Mouse (Mus musculus): ENCODE data around the gene Hp1bp3. TPM values are rescaled to one million over a fixed set of nuclear protein-coding genes. Genes with fewer than 3 reads are reported as not detected.

Hp1bp3 gene
- polyA plus RNA-seq, 1 experiment, result 59.9 TPM

DNA sequence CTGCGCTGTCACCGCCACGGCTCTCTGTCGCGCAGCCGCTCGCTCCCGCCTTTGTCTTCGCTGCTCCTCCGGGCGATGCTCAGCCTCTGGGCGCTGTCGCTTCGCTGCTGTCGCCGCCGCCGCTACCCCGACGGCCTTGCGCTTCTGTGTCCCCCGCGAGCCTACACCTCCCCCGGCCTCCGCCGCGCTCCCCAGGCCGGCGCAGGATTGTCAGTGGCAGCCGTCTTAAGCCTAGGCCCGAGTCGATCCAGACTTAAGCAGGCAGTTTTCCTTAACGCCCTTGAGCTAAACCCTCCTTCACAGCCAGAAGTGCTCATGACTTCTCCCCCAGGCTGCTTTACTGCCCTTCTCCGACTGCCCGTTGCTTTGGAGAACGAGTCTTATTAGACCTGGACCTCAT, 1.3 kb downstream of the Hp1bp3 start:
- no peaks in the 10 kb centered on the region for H3K27me3 ChIP-seq (ENCODE audit: control insufficient read depth, insufficient read depth, low read length, poor library complexity, severe bottlenecking)
- peak overlapping the region; percentile 89 for H3K4me3 ChIP-seq (ENCODE audit: low read depth, low read length)
- H3K9me3 ChIP-seq (replicated peaks; ENCODE audit: control insufficient read depth, insufficient read depth, low read length, poor library complexity, severe bottlenecking), result no peaks in the 10 kb centered on the region
- no peaks in the 10 kb centered on the region for H3K36me3 ChIP-seq (ENCODE audit: control insufficient read depth, insufficient read depth, low read length, poor library complexity, severe bottlenecking)
- no peak for TF ChIP-seq CTCF (IDR thresholded peaks at IDR 0.05; ENCODE audit: low read depth, low read length)
- TF ChIP-seq EP300 (IDR thresholded peaks at IDR 0.05; ENCODE audit: insufficient read depth, low read depth, low read length), result no peak
- TF ChIP-seq POLR2A (IDR thresholded peaks at IDR 0.05; ENCODE audit: insufficient read depth, low read length), result no peak
- H3K27ac ChIP-seq (ENCODE audit: insufficient read depth, low read length), result peak overlapping the region; percentile 5; the same call in 1 of the 2 replicates
- H3K4me1 ChIP-seq (ENCODE audit: control insufficient read depth, insufficient read depth, low read length), result peaks cover 2% of the 10 kb centered on the region
- H3K9ac ChIP-seq (ENCODE audit: low read depth, poor library complexity, severe bottlenecking), result peak overlapping the region; percentile 95

- no peak overlapping the region for H3K27ac ChIP-seq (ENCODE audit: insufficient read depth, low read length)
- H3K36me3 ChIP-seq (ENCODE audit: control insufficient read depth, insufficient read depth, low read length, poor library complexity, severe bottlenecking), result no peaks in the 10 kb centered on the region; the same call in 1 of the 2 replicates
- no peaks in the 10 kb centered on the region for H3K9me3 ChIP-seq (replicated peaks; ENCODE audit: control insufficient read depth, insufficient read depth, low read length, poor library complexity, severe bottlenecking)
- TF ChIP-seq EP300 (IDR thresholded peaks at IDR 0.05; ENCODE audit: insufficient read depth, low read depth, low read length), result no peak
- no peak for TF ChIP-seq POLR2A (IDR thresholded peaks at IDR 0.05; ENCODE audit: insufficient read depth, low read length)
- no peak for TF ChIP-seq CTCF (IDR thresholded peaks at IDR 0.05; ENCODE audit: low read depth, low read length)
- H3K9ac ChIP-seq (ENCODE audit: low read depth, poor library complexity, severe bottlenecking), result peak overlapping the region; percentile 95
- H3K4me3 ChIP-seq (ENCODE audit: low read depth, low read length), result peak overlapping the region; percentile 66
- no peaks in the 10 kb centered on the region for H3K27me3 ChIP-seq (ENCODE audit: control insufficient read depth, insufficient read depth, low read length, poor library complexity, severe bottlenecking)
- peaks cover 2% of the 10 kb centered on the region for H3K4me1 ChIP-seq (ENCODE audit: control insufficient read depth, insufficient read depth, low read length)
Observed at GRCm38 (mm10) chr4:138217951-138218685, 2.0 kb downstream of the Hp1bp3 start.

GRCm38 (mm10) chr4:138219331-138219730, 3.2 kb downstream of the Hp1bp3 start:
- H3K9me3 ChIP-seq (replicated peaks; ENCODE audit: control insufficient read depth, insufficient read depth, low read length, poor library complexity, severe bottlenecking), result no peaks in the 10 kb centered on the region
- H3K36me3 ChIP-seq (ENCODE audit: control insufficient read depth, insufficient read depth, low read length, poor library complexity, severe bottlenecking), result peaks cover 8% of the 10 kb centered on the region
- H3K4me1 ChIP-seq (ENCODE audit: control insufficient read depth, insufficient read depth, low read length), result peaks cover 2% of the 10 kb centered on the region
- TF ChIP-seq EP300 (IDR thresholded peaks at IDR 0.05; ENCODE audit: insufficient read depth, low read depth, low read length) (no peak), CTCF (IDR thresholded peaks at IDR 0.05; ENCODE audit: low read depth, low read length) (no peak), POLR2A (IDR thresholded peaks at IDR 0.05; ENCODE audit: insufficient read depth, low read length) (no peak)
- no peak overlapping the region for H3K9ac ChIP-seq (ENCODE audit: low read depth, poor library complexity, severe bottlenecking)
- no peak overlapping the region for H3K27ac ChIP-seq (ENCODE audit: insufficient read depth, low read length)
- no peak overlapping the region for H3K4me3 ChIP-seq (ENCODE audit: low read depth, low read length)
- H3K27me3 ChIP-seq (ENCODE audit: control insufficient read depth, insufficient read depth, low read length, poor library complexity, severe bottlenecking), result no peaks in the 10 kb centered on the region

DNA sequence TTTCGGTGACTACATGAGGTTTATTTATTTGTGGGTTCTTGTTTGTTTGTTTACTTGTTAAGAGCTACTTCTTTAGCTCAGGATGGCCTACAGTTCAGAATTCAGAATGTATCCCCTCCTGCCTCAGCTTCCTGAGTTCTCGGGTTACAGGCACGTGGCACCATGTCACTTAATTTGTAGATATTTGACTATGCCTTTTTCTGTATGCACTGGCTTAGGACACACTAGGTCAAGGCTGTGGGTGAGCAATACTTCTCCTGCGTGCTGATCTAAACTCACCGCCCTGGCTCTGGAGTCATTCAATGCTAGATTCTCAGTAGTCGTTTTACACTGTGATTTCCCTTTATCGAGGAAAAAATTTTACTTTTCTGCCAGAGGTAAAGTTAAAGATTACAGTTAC, 4.7 kb downstream of the Hp1bp3 start:
- H3K27me3 ChIP-seq (ENCODE audit: control insufficient read depth, insufficient read depth, low read length, poor library complexity, severe bottlenecking), result no peaks in the 10 kb centered on the region
- TF ChIP-seq EP300 (IDR thresholded peaks at IDR 0.05; ENCODE audit: insufficient read depth, low read depth, low read length), result no peak
- TF ChIP-seq POLR2A (IDR thresholded peaks at IDR 0.05; ENCODE audit: insufficient read depth, low read length), result no peak
- no peak for TF ChIP-seq CTCF (IDR thresholded peaks at IDR 0.05; ENCODE audit: low read depth, low read length)
- H3K4me3 ChIP-seq (ENCODE audit: low read depth, low read length), result no peak overlapping the region
- H3K9ac ChIP-seq (ENCODE audit: low read depth, poor library complexity, severe bottlenecking), result no peak overlapping the region
- no peak overlapping the region for H3K27ac ChIP-seq (ENCODE audit: insufficient read depth, low read length)
- peaks cover 2% of the 10 kb centered on the region for H3K4me1 ChIP-seq (ENCODE audit: control insufficient read depth, insufficient read depth, low read length)
- H3K9me3 ChIP-seq (replicated peaks; ENCODE audit: control insufficient read depth, insufficient read depth, low read length, poor library complexity, severe bottlenecking), result no peaks in the 10 kb centered on the region
- peaks cover 12% of the 10 kb centered on the region for H3K36me3 ChIP-seq (ENCODE audit: control insufficient read depth, insufficient read depth, low read length, poor library complexity, severe bottlenecking)

- no peak overlapping the region for H3K27ac ChIP-seq (ENCODE audit: insufficient read depth, low read length)
- no peaks in the 10 kb centered on the region for H3K9me3 ChIP-seq (replicated peaks; ENCODE audit: control insufficient read depth, insufficient read depth, low read length, poor library complexity, severe bottlenecking)
- no peak overlapping the region for H3K4me3 ChIP-seq (ENCODE audit: low read depth, low read length)
- peaks cover 2% of the 10 kb centered on the region for H3K4me1 ChIP-seq (ENCODE audit: control insufficient read depth, insufficient read depth, low read length)
- TF ChIP-seq EP300 (IDR thresholded peaks at IDR 0.05; ENCODE audit: insufficient read depth, low read depth, low read length), result no peak
- no peak for TF ChIP-seq POLR2A (IDR thresholded peaks at IDR 0.05; ENCODE audit: insufficient read depth, low read length)
- TF ChIP-seq CTCF (IDR thresholded peaks at IDR 0.05; ENCODE audit: low read depth, low read length), result no peak
- peaks cover 18% of the 10 kb centered on the region for H3K36me3 ChIP-seq (ENCODE audit: control insufficient read depth, insufficient read depth, low read length, poor library complexity, severe bottlenecking)
- H3K27me3 ChIP-seq (ENCODE audit: control insufficient read depth, insufficient read depth, low read length, poor library complexity, severe bottlenecking), result no peaks in the 10 kb centered on the region
- no peak overlapping the region for H3K9ac ChIP-seq (ENCODE audit: low read depth, poor library complexity, severe bottlenecking)
Observed at GRCm38 (mm10) chr4:138221406-138221805, 5.3 kb downstream of the Hp1bp3 start.

DNA sequence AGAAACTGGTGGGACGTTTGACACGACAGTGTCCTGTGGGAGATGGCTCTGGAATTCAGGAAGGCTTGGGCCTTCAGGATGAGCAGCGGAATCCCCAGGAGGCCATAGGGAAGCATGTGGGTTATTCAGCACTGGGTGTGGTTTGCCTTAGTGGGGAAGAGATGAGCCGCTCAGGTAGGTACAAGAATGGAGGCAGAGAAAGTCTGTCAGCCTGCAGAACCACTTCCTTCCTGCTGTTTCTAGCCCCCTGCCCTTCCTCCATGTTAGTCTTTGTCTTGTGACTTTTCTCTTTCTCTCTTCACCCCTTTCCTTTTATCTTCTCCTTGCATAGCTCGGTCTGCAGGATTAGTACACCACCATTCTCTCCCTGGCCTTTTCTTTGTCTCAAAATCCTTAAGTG, 6.3 kb downstream of the Hp1bp3 start:
- Histone ChIP-seq H3K4me3 (ENCODE audit: low read depth, low read length) (no peak overlapping the region), H3K27ac (ENCODE audit: insufficient read depth, low read length) (no peak overlapping the region), H3K9me3 (replicated peaks; ENCODE audit: control insufficient read depth, insufficient read depth, low read length, poor library complexity, severe bottlenecking) (no peaks in the 10 kb centered on the region), H3K36me3 (ENCODE audit: control insufficient read depth, insufficient read depth, low read length, poor library complexity, severe bottlenecking) (peaks cover 24% of the 10 kb centered on the region), H3K9ac (ENCODE audit: low read depth, poor library complexity, severe bottlenecking) (no peak overlapping the region), H3K4me1 (ENCODE audit: control insufficient read depth, insufficient read depth, low read length) (peaks cover 2% of the 10 kb centered on the region), H3K27me3 (ENCODE audit: control insufficient read depth, insufficient read depth, low read length, poor library complexity, severe bottlenecking) (no peaks in the 10 kb centered on the region)
- TF ChIP-seq CTCF (IDR thresholded peaks at IDR 0.05; ENCODE audit: low read depth, low read length) (no peak), POLR2A (IDR thresholded peaks at IDR 0.05; ENCODE audit: insufficient read depth, low read length) (no peak), EP300 (IDR thresholded peaks at IDR 0.05; ENCODE audit: insufficient read depth, low read depth, low read length) (no peak)

Measured in ES-Bruce4 (cell line).